Mouse (Mus musculus) CH12.LX (cell line): ENCODE measurements around the gene Zfp786.

Experiments
- CHD2 ChIP-seq: IDR thresholded peaks from 2 replicates; pipeline ENCODE4 v1.6.1; 2011; ENCODE audit warnings: low read length, improper control_type of control experiment
- CTCF ChIP-seq, 2 experiments: IDR thresholded peaks in 1 of 2; conservative IDR thresholded peaks in 1 of 2; 2 replicates each; pipeline ENCODE4 v1.5.1; 2011 to 2012; ENCODE audit warnings: low read depth in 2 of 2, low read length in 2 of 2, improper control_type of control experiment in 1 of 2, inconsistent platforms in 1 of 2, mild to moderate bottlenecking in 1 of 2, moderate library complexity in 1 of 2
- E2F4 ChIP-seq: IDR thresholded peaks from 2 replicates; pipeline ENCODE4 v1.6.1; 2011; ENCODE audit warnings: low read depth, low read length, improper control_type of control experiment; ENCODE audit not compliant: insufficient replicate concordance
- MAX ChIP-seq: IDR thresholded peaks from 2 replicates; pipeline ENCODE4 v1.6.1; 2011; ENCODE audit warnings: low read length, improper control_type of control experiment
- POLR2A ChIP-seq: IDR thresholded peaks from 2 replicates; pipeline ENCODE4 v1.6.1; 2011; ENCODE audit warnings: low read depth, mild to moderate bottlenecking, improper control_type of control experiment, low read length
- SMC3 ChIP-seq: IDR thresholded peaks from 2 replicates; pipeline ENCODE4 v1.6.1; 2011; ENCODE audit warnings: low read depth, low read length, improper control_type of control experiment

DNA sequence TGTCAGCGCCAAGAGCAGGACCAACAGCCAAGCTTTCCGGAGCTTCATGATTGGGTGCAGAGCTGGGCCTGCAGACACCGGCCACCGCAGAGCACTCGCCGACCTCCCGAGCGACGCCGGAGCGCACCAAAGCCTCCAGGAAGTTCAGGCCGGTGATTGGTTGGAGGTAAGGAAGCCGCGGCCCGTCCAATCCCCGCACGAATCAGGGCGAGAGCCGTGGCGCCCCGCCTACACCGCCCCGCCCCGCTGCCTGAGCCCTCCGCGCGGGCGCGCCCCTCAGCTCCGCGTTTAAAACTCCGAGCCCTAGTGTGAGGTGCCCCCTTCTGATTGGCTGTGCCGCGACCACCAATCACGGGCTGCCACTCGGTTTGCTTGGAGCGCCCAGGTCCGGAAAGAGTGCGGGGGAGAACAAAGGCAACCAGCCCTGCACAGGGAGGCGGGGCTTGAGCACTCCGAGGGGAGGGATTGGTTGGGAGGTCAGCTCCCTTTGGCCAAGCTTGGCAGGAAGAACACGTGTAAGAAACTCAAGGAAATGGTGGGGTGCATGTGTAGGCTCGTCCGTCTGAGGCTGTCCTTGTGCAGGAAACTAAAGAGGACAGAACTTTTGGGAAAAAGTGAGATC lies 17.3 kb downstream of the Zfp786 start, which contains the start of gene Pdia4:
- TF ChIP-seq CTCF (conservative IDR thresholded peaks at IDR 0.05 in 1 of 2, IDR thresholded peaks at IDR 0.05 in 1 of 2; ENCODE audit: low read depth in 2 of 2, low read length in 2 of 2) (no peak), POLR2A (peak; percentile 85), E2F4 (no peak), CHD2 (peak; percentile 39; the same call in 1 of the 2 replicates), MAX (peak; percentile 99), SMC3 (no peak)
